Mouse (Mus musculus) erythroblast, adult 5-6 weeks (primary cell): ENCODE results near the gene Jun. TPM values are rescaled to one million over a fixed set of nuclear protein-coding genes. Genes with fewer than 3 reads are reported as not detected.

Experiments used
- ATAC-seq: replicated peaks from 2 replicates; pipeline ENCODE4 v1.8.0; 2016; ENCODE audit warnings: moderate number of reproducible peaks, mild to moderate bottlenecking, moderate TSS enrichment, inconsistent platforms; ENCODE audit not compliant: poor library complexity, low FRiP score, severe bottlenecking
- total RNA-seq, 2 experiments: library from RNA; stranded (forward) in 1 of 2; stranded (reverse) in 1 of 2; fragments of 150-400 nt in 1 of 2; fragments of 200-764, 138-1000 nt in 1 of 2; gene quantifications; 2 replicates each; pipeline versions ENCODE4 v1.2.3 to v1.2.4; 2015 to 2017; ENCODE audit warnings: low replicate concordance in 2 of 2

The Jun gene
- total RNA-seq, 2 experiments from 2014 or later: 11.5 to 21.8 TPM

DNA sequence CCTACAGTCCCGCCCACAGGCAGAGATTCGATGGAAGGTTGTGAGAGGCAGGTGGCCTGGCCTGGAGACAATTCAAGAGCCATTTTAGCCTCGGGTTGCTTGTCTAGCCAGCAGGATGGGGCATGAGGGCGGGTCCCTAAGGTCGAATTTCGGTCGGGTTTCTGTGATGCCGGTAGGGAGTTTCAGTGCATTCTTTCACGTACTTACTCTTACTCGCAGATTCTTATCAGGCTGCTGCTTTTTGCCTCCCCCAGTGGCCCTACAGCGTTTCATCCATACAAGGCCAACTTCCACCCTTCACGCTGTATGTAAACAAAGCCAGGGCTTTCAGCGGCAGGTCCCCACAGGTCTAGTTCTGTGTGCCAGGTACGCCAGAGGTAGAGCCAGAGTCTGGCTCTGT is 24.3 kb upstream of the Jun start:
- ATAC-seq: no peak

- ATAC-seq: no peak
These were observed 23.6 kb upstream of the Jun start for GRCm38 (mm10) chr4:95075591-95076002.

DNA sequence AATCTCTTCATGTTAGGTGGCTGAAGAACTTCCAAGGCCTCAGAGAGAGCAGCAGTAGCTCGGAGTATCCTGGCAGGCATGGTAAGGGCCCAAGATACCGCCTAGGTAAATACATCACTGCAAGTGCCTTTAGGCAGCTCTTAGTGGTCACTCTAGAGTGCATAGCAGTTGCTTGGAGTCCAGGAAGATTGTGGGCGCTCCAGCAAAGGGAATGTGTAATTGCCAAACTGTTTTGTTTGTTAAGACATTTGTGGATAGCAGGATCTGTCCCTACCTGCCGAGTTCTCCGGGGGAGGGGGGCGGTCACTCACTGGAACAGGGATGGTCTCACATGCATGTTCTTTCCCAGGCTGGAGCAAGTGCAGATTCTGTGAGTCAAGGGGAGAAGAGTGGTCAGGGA is 22.3 kb upstream of the Jun start:
- no peak for ATAC-seq

DNA sequence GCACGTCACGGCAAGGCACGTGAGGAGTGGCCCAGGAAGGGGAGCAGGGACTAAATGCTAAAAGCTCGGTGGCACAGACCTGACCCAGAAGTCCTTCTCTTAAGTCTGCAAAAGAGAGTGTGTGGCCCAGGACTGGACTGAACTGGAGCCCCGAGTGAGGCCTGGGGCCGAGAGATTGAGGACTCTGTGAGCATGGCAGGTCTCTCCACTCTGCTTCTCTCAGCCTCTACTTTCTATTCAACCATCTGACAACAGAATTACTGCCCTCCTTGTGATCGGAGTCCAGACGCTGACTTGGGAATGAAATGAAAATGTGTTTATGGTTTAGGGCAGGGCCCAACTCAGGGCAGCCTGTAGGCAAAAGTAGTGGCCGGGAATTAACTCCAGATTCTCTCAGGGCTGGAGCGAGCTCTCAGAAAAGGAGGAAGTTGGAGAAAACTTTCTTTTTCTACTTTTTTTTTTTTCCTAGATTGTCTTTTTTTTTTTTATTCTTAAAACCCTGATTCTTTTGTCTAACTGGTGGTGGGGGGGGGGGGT is 21.3 kb upstream of the Jun start:
- no peak for ATAC-seq

DNA sequence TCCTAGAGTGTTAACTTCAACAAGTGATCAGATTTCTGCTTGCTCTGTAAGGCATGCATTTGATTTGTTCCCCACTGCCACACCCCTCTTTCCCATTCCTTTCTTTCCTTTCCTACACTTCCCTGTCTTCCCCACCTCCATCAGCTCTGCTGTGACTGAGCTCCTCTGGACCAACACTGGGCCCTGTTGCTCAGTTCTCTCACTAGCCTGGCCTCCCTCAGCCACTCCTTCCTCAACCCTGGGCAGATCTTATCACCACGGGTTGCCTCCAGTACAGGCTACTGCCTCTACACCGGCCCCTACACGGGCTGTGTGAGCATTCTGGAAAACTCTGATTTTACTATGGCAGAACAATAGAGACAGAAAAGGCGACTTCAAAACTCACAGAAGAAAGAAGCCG is 18.4 kb upstream of the Jun start:
- no peak for ATAC-seq

GRCm38 (mm10) chr4:95068045-95068948 is 16.3 kb upstream of the Jun start:
- no peak for ATAC-seq

DNA sequence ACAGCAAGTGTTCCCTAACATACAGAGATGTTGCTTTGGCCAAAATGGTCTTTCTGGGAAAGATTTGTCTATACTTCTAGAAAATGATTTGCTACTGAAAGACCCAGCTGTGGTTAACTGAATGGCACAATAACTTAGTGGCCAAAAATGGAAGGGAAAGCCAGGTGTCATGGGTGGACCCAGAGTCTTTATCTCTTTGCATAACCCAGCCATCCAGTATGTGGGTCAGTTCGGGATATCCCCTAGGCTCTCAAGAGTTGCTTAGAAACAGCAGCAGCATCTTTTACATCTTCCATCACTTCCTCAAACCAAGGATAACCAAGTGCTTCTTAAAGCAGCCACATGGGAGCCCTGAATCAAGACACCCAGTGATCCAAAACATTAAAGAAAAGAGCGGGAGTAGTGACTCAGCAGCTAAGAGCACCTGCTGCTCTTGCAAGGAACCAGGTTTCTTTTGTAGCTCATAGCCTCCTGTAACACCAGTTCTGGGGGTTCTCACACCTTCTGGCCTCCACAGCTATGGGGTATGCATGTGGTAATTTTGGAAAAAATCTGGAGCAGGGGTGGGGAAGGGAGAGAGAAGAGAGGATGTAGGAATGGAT is 11.7 kb upstream of the Jun start:
- ATAC-seq: no peak

DNA sequence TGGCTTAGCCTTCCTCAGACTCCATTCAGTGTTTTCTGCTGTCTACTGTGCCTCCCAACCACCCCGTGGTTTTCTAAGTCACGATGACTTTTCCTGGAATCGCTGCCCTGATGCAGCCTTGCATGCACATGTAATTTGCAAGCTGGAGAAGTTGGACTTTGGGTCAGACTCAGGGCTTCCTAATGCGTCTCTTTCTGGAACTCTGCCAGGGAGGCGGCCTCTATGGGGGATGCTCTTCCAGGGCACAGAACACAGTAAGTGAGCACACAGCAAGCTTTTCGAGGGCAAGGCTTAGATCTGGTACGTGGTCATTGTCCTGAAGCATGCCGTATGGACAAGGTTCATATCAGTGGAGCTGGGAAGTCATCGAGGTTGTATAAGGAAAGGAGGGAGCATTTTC is 10.9 kb upstream of the Jun start:
- ATAC-seq: no peak

GRCm38 (mm10) chr4:95057264-95057663 is 5.2 kb upstream of the Jun start:
- no peak for ATAC-seq

GRCm38 (mm10) chr4:95055276-95055675 is 3.3 kb upstream of the Jun start:
- no peak for ATAC-seq

DNA sequence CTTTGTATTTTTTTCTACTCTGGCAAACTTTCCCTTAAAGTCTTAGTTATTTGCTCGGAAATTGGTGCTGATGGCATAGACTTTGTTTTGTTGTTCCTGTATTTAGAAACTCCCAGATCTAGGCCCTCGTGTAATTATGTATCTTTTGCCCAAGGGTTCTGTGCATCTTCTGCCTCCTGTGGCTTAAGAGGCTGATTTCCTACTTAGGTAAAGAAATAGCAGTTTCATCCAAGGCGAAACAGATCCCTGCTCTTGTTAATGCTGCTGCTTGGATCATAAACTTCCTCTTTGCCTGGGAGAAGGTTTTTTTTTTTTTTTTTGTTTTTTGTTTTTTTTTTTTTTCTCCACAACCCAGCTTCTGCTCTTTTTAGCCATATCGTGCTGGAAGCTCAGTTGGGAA is 2.3 kb upstream of the Jun start:
- no peak for ATAC-seq

- ATAC-seq: no peak
These were observed 1.7 kb upstream of the Jun start for GRCm38 (mm10) chr4:95053791-95054117.

DNA sequence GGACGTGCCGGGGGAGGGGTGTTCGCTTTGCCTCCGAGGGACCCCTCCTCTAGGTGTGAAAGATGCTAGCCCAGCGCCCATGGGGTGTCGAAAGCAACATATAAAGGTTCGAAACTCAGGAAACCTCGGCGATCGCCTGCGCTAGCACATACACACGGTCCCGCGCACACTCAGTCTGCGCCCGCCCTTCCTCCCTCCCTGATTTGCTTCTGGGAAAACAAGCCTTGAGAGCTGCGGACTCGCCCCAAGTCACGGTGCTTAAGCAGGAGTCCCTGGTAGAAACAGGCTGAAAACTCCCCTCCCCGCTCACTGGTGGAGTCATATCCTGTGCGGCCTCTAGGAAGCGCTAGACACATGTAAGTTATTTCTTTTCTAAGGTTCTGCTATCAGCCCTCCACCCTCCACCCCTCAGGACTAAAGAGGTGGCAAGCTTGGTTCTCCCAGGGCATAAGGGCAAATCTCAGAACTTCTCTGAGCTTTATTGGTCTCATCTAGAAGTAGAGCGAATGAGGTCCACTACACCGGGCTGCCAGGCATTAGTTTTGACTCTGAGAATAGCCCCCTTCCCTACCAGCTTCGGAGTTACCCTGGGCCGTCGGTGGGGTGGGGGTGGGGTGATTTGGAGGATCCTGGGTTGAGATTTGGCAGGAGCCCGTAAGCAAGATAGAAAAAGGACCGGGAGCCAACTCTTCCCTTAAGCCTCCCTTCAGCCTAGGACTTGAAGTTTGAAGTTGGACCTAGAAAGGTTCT is 1.2 kb upstream of the Jun start:
- peak; percentile 67 for ATAC-seq

- ATAC-seq: no peak
These were observed 631 bp downstream of the Jun start for GRCm38 (mm10) chr4:95051311-95051871.

- no peak for ATAC-seq
These were observed 1.3 kb downstream of the Jun start for GRCm38 (mm10) chr4:95050518-95051278.

DNA sequence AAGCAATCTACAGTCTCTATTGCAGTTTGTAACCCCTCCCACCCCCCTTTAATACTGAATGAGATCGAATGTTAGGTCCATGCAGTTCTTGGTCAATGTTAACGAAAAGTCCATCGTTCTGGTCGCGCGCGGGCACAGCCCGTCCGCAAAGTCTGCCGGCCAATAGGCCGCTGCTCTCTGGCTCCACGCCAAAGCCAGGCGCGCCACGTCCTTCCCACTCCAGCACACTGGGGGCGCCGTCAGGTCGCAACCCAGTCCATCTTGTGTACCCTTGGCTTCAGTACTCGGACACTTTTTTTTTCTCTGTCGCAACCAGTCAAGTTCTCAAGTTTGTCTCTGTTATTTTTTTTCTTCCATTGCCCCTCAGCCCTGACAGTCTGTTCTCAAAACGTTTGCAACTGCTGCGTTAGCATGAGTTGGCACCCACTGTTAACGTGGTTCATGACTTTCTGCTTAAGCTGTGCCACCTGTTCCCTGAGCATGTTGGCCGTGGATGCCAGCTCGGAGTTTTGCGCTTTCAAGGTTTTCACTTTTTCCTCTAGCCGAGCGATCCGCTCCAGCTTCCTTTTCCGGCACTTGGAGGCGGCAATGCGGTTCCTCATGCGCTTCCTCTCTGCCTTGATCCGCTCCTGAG is 2.0 kb downstream of the Jun start:
- no peak for ATAC-seq

- no peak for ATAC-seq
These were observed 2.9 kb downstream of the Jun start for GRCm38 (mm10) chr4:95049153-95049552.

DNA sequence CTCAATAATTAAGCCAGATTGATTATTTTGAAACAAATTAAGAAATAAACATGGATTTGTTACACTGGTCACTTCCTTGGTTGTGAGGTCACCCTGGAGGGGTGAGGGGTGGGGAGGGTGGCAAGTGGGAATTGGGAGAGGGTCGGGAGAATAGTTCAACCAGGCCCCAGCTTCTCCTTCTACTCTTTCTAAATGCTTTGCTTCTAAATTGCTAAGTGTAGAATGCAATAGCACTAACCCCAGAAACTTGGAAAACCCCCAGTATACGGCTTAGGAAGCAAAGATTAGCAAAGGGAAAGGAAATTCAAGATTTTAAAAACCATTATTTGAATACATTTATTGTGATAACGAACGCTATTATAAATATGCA is 3.3 kb downstream of the Jun start:
- no peak for ATAC-seq

- ATAC-seq: no peak
These were observed 3.8 kb downstream of the Jun start for GRCm38 (mm10) chr4:95048021-95048730.
